Mouse (Mus musculus) heart, embryonic 16.5 days (tissue): ENCODE measurements around the gene Gm20747. TPM values are rescaled to one million over a fixed set of nuclear protein-coding genes. Genes with fewer than 3 reads are reported as not detected.
"Not testable (repeated sequence)": the region's sequence is repeated elsewhere in the genome, so short reads cannot be mapped to it uniquely, and the experiment has no call there.

Experiments used
- ATAC-seq: fragments of 200-750 bp; cut with Nextera tagmentation; replicated peaks from 2 replicates; pipeline ENCODE4 v1.8.0; 2017; ENCODE audit warnings: moderate number of reproducible peaks; ENCODE audit not compliant: insufficient read depth, low FRiP score; ENCODE audit errors: extremely low read depth
- H3K27ac ChIP-seq: fragments of 300-500 bp; sonication (generic); 2 replicates; pipeline ENCODE4 v1.5.1; 2014; ENCODE audit warnings: mild to moderate bottlenecking, low read length, control low read depth, moderate library complexity
- H3K27me3 ChIP-seq: fragments of 300-500 bp; sonication (generic); 2 replicates; pipeline ENCODE4 v1.6.1; 2014; ENCODE audit warnings: low read length, mixed read lengths; ENCODE audit not compliant: control insufficient read depth, insufficient read depth
- H3K36me3 ChIP-seq: fragments of 300-500 bp; sonication (generic); 2 replicates; pipeline ENCODE4 v1.6.1; 2014; ENCODE audit not compliant: control insufficient read depth, insufficient read depth
- H3K4me1 ChIP-seq: fragments of 300-500 bp; sonication (generic); 2 replicates; pipeline ENCODE4 v1.6.1; 2014; ENCODE audit warnings: low read length, mixed read lengths; ENCODE audit not compliant: control insufficient read depth, insufficient read depth
- H3K4me2 ChIP-seq: fragments of 300-500 bp; sonication (generic); 2 replicates; pipeline ENCODE4 v1.6.1; 2014; ENCODE audit warnings: low read depth, mild to moderate bottlenecking, control low read depth, low read length
- H3K4me3 ChIP-seq: fragments of 300-500 bp; sonication (generic); 2 replicates; pipeline ENCODE4 v1.5.1; 2014; ENCODE audit warnings: mild to moderate bottlenecking, control low read depth, low read length
- H3K9ac ChIP-seq: fragments of 300-500 bp; sonication (generic); 2 replicates; pipeline ENCODE4 v1.6.1; 2014; ENCODE audit warnings: low read length, control low read depth
- H3K9me3 ChIP-seq: fragments of 300-500 bp; sonication (generic); replicated peaks from 2 replicates; pipeline ENCODE4 v1.6.1; 2016; ENCODE audit warnings: low read length; ENCODE audit not compliant: control insufficient read depth
- WGBS: fragments of 180-500 bp; shearing (Covaris S2); extraction: QIAGEN DNeasy Blood & Tissue Kit; methylation state at CpG from one replicate; pipeline ENCODE4 v1.1.7; 2014; 5-methylcytosine and 5-hydroxymethylcytosine counted together
- polyA plus RNA-seq: library from polyadenylated mRNA; unstranded; fragments of >200 nt; fragmentation: Nextera tagmentation; extraction: Ambion mirVana; gene quantifications from 2 replicates; pipeline ENCODE4 v1.2.1, GENCODE M21; 2015

The Gm20747 gene
- polyA plus RNA-seq: not detected in 2 replicates

DNA sequence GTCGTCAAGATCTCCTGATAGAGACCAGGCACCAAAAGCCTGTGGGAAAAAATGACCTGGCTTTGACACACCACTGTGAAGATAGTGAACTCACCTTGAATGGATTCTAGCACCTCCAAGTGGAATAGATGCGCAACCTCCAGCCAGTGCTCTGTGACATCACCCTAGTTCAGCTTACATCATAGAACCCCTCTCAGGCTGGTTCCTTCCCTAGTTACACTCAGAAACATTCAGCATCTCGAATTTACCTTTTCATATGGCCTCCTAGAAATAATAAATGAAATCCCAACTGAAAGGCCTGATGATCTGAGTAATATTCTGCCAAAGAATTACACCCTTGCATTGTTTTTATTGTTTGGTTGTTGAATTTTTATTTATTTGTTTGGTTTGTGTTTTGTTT is at the start of gene Gm20747:
Gene Gm20747 (minus strand): TSS at position 101 of the 400 bp plus-strand sequence.
- not testable (repeated sequence) for H3K4me3 ChIP-seq, H3K4me2 ChIP-seq, H3K9me3 ChIP-seq, H3K4me1 ChIP-seq, ATAC-seq, H3K9ac ChIP-seq, H3K36me3 ChIP-seq, H3K27ac ChIP-seq, H3K27me3 ChIP-seq
- no CpG with 5 or more reads among the region's 3 CpGs for WGBS
